Mouse (Mus musculus) MEL (cell line): ENCODE data around the gene Fbxl7.

Experiments
- BHLHE40 ChIP-seq: IDR thresholded peaks from 2 replicates; pipeline ENCODE4 v1.6.1; 2012; ENCODE audit warnings: low read depth, mild to moderate bottlenecking, inconsistent platforms, low read length, improper control_type of control experiment, borderline replicate concordance
- CTCF ChIP-seq, 3 experiments: IDR thresholded peaks in 2 of 3; conservative IDR thresholded peaks in 1 of 3; 2 replicates each; pipeline ENCODE4 v1.5.1; 2011 to 2012; ENCODE audit warnings: low read length in 3 of 3, low read depth in 2 of 3, mild to moderate bottlenecking in 2 of 3, improper control_type of control experiment in 1 of 3, inconsistent platforms in 1 of 3, mixed read lengths in 1 of 3, moderate library complexity in 1 of 3; ENCODE audit not compliant: control insufficient read depth in 1 of 3, insufficient read depth in 1 of 3, poor library complexity in 1 of 3, severe bottlenecking in 1 of 3
- ELF1 ChIP-seq: IDR thresholded peaks from 2 replicates; pipeline ENCODE4 v1.6.1; 2014; ENCODE audit warnings: low read depth, mild to moderate bottlenecking, inconsistent platforms, low read length, improper control_type of control experiment, moderate library complexity
- GATA1 ChIP-seq: IDR thresholded peaks from 2 replicates; pipeline ENCODE4 v1.6.1; 2011; ENCODE audit warnings: low read depth, low read length, improper control_type of control experiment
- HCFC1 ChIP-seq: IDR thresholded peaks from 2 replicates; pipeline ENCODE4 v1.6.1; 2012; ENCODE audit warnings: low read depth, mild to moderate bottlenecking, inconsistent platforms, low read length, improper control_type of control experiment, moderate library complexity
- MAX ChIP-seq: IDR thresholded peaks from 2 replicates; pipeline ENCODE4 v1.6.1; 2011; ENCODE audit warnings: low read length, improper control_type of control experiment
- MAZ ChIP-seq: IDR thresholded peaks from 2 replicates; pipeline ENCODE4 v1.6.1; 2012; ENCODE audit warnings: low read depth, mild to moderate bottlenecking, inconsistent platforms, low read length, improper control_type of control experiment
- MYC ChIP-seq: IDR thresholded peaks from 2 replicates; pipeline ENCODE4 v1.6.1; 2011; ENCODE audit warnings: low read depth, mild to moderate bottlenecking, low read length, improper control_type of control experiment, moderate library complexity
- POLR2A ChIP-seq, 2 experiments: IDR thresholded peaks; 2 replicates each; pipeline ENCODE4 v1.6.1; 2011 to 2012; ENCODE audit warnings: low read length in 2 of 2, mild to moderate bottlenecking in 2 of 2, control low read depth in 1 of 2, improper control_type of control experiment in 1 of 2, low read depth in 1 of 2, moderate library complexity in 1 of 2; ENCODE audit not compliant: control insufficient read depth in 1 of 2, insufficient read depth in 1 of 2, poor library complexity in 1 of 2
- POLR2AphosphoS2 ChIP-seq: IDR thresholded peaks from 2 replicates; pipeline ENCODE4 v1.6.1; 2011; ENCODE audit warnings: low read length, improper control_type of control experiment
- POLR2AphosphoS5 ChIP-seq: IDR thresholded peaks from 2 replicates; pipeline ENCODE4 v1.6.1; 2012; ENCODE audit warnings: low read depth, borderline replicate concordance, mild to moderate bottlenecking, inconsistent platforms, low read length, moderate library complexity, mixed read lengths
- RAD21 ChIP-seq: IDR thresholded peaks from 2 replicates; pipeline ENCODE4 v1.6.1; 2011; ENCODE audit warnings: mild to moderate bottlenecking, low read depth, low read length, improper control_type of control experiment
- USF1 ChIP-seq: IDR thresholded peaks from 2 replicates; pipeline ENCODE4 v1.6.1; 2014; ENCODE audit warnings: low read depth, mild to moderate bottlenecking, inconsistent platforms, low read length, improper control_type of control experiment, moderate library complexity

- TF ChIP-seq GATA1 (no peak), CTCF (IDR thresholded peaks at IDR 0.05 in 2 of 3, conservative IDR thresholded peaks at IDR 0.05 in 1 of 3; ENCODE audit: control insufficient read depth in 1 of 3, insufficient read depth in 1 of 3, low read depth in 2 of 3, low read length in 3 of 3, poor library complexity in 1 of 3, severe bottlenecking in 1 of 3) (no peak), MAX (no peak), USF1 (no peak), POLR2A (IDR thresholded peaks at IDR 0.05; ENCODE audit: control insufficient read depth in 1 of 2, insufficient read depth in 1 of 2, low read depth in 1 of 2, low read length in 2 of 2, poor library complexity in 1 of 2) (no peak), POLR2AphosphoS2 (no peak), POLR2AphosphoS5 (no peak), ELF1 (no peak), MAZ (no peak), HCFC1 (no peak), MYC (no peak), RAD21 (no peak), BHLHE40 (no peak)
Measured at GRCm38 (mm10) chr15:26834415-26834814, 61.0 kb downstream of the Fbxl7 start.
